Mouse (Mus musculus) G1E (cell line): ENCODE measurements at regions not wholly inside any gene's neighbourhood (a gene's known extent, or its start where the extent isn't known, plus 50 kb on each side); places are given as distances from the start of the nearest gene placed in this dataset.

ENCODE experiments used
- CTCF ChIP-seq: IDR thresholded peaks from 2 replicates; pipeline ENCODE4 v1.5.1; 2012; ENCODE audit warnings: low read depth, low read length, inconsistent platforms, mixed read lengths
- GATA1 ChIP-seq: IDR thresholded peaks from 2 replicates; pipeline ENCODE4 v1.6.1; 2012; ENCODE audit warnings: borderline replicate concordance, low read length, inconsistent platforms, mixed read lengths
- GATA2 ChIP-seq: IDR thresholded peaks from 2 replicates; pipeline ENCODE4 v1.6.1; 2012; ENCODE audit warnings: low read depth, low read length, inconsistent platforms, borderline replicate concordance
- POLR2AphosphoS5 ChIP-seq: IDR thresholded peaks from 2 replicates; pipeline ENCODE4 v1.6.1; 2012; ENCODE audit warnings: low read depth, low read length, inconsistent platforms; ENCODE audit not compliant: insufficient replicate concordance
- TAL1 ChIP-seq: conservative IDR thresholded peaks from 2 replicates; pipeline ENCODE4 v1.6.1; 2012; ENCODE audit warnings: low read depth, low read length, inconsistent platforms, mixed read lengths

GRCm38 (mm10) chr9:91574156-91574555 is 208.5 kb upstream of the Zic1 start:
- no peak for TF ChIP-seq CTCF
- TF ChIP-seq GATA1 = no peak
- TF ChIP-seq POLR2AphosphoS5 = no peak
- TF ChIP-seq TAL1 = no peak
- TF ChIP-seq GATA2 = no peak
